Mouse (Mus musculus) midbrain, embryonic 10.5 days (tissue): ENCODE results near the gene Acbd5. TPM values are rescaled to one million over a fixed set of nuclear protein-coding genes. Genes with fewer than 3 reads are reported as not detected.

ENCODE experiments used
- polyA plus RNA-seq: library from polyadenylated mRNA; unstranded; fragments of >200 nt; fragmentation: Nextera tagmentation; extraction: Ambion mirVana; gene quantifications from 2 replicates; pipeline ENCODE4 v1.2.1, GENCODE M21; 2016

The Acbd5 gene
- polyA plus RNA-seq, 1 experiment from 2014 or later: 29.6 TPM

Other genes with a start within 250 kb of the Acbd5 start
- 26.0 and 26.3 TPM in 2 replicates for gene Pdss1, start 172.6 kb upstream of the Acbd5 start, polyA plus RNA-seq
- gene Abi1, start 27.9 kb upstream of the Acbd5 start, polyA plus RNA-seq: 32.2 and 36.0 TPM in 2 replicates
- gene Mastl, start 87.9 kb downstream of the Acbd5 start, polyA plus RNA-seq: 16.8 and 18.1 TPM in 2 replicates
- 73.5 and 79.3 TPM in 2 replicates for gene Yme1l1, start 88.2 kb downstream of the Acbd5 start, polyA plus RNA-seq
- not detected in 2 replicates for gene 4931423N10Rik, start 139.3 kb downstream of the Acbd5 start, polyA plus RNA-seq